Mouse (Mus musculus) megakaryocyte, embryonic 14.5 days (primary cell): ENCODE measurements around the gene Prcd. TPM values are rescaled to one million over a fixed set of nuclear protein-coding genes. Genes with fewer than 3 reads are reported as not detected.

ENCODE experiments used
- H3K27me3 ChIP-seq: replicated peaks from 2 replicates; pipeline ENCODE3; 2012; ENCODE audit warnings: inconsistent platforms
- H3K36me3 ChIP-seq: replicated peaks from 2 replicates; pipeline ENCODE3; 2012; ENCODE audit warnings: low read length, inconsistent platforms, mixed read lengths
- H3K4me1 ChIP-seq: 2 replicates; pipeline ENCODE4 v1.6.1; 2012; ENCODE audit warnings: inconsistent platforms
- H3K4me3 ChIP-seq: replicated peaks from 2 replicates; pipeline ENCODE3; 2012; ENCODE audit warnings: moderate library complexity, mild to moderate bottlenecking, inconsistent platforms
- H3K9me3 ChIP-seq: 2 replicates; pipeline ENCODE4 v1.6.1; 2012; ENCODE audit warnings: inconsistent platforms
- FLI1 ChIP-seq: IDR thresholded peaks from 2 replicates; pipeline ENCODE4 v1.6.1; 2012; ENCODE audit warnings: low read length, inconsistent platforms, mixed read lengths
- GATA1 ChIP-seq: IDR thresholded peaks from 3 replicates; pipeline ENCODE4 v1.6.1; 2012; ENCODE audit warnings: mixed read lengths, low read length, inconsistent platforms, borderline replicate concordance
- polyA plus RNA-seq: library from polyadenylated mRNA; stranded (reverse); fragments of >175 nt; gene quantifications from 2 replicates; pipeline ENCODE4 v1.2.3, GENCODE M21; 2012; ENCODE audit warnings: low replicate concordance; ENCODE audit not compliant: insufficient read depth

The Prcd gene
- polyA plus RNA-seq, 1 experiment, result not detected

DNA sequence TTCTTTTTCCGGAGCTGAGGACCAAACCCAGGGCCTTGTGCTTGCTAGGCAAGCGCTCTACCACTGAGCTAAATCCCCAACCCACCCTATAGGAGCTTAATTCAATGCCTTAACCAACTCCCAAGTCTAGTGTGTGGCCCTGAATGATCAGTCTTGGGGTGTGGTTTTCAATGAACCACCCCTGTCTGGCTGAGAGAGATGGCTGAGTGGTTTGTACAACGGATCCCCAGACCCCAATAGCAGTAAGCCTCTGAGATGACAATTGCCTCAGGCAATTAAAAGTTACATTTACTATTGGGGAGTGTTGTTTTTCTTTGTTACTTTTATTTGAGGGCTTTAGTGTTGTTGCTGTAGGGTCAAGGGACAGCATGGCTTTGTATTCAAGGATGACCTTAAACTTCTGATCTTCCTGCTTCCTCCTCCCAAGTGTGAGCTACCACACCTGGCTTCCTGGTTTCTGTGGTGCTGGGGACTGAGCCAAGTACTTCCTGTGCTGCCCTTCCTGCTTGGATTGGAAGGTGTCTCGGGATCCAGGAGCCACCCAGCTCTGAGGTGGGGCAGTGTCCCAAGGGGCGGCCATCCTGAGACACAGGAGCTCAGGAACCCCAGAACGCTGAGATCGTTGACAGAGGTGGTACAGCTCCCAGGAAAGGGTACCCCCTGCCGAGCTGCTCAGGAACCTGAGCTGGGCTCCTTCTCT, 51.2 kb downstream of the Prcd start:
- peaks cover 9% of the 10 kb centered on the region for H3K4me1 ChIP-seq
- H3K36me3 ChIP-seq, result no peaks in the 10 kb centered on the region
- H3K9me3 ChIP-seq, result peaks cover 9% of the 10 kb centered on the region
- TF ChIP-seq FLI1, result no peak
- no peak for TF ChIP-seq GATA1
- H3K27me3 ChIP-seq, result peaks cover 11% of the 10 kb centered on the region
- H3K4me3 ChIP-seq, result no peak overlapping the region

DNA sequence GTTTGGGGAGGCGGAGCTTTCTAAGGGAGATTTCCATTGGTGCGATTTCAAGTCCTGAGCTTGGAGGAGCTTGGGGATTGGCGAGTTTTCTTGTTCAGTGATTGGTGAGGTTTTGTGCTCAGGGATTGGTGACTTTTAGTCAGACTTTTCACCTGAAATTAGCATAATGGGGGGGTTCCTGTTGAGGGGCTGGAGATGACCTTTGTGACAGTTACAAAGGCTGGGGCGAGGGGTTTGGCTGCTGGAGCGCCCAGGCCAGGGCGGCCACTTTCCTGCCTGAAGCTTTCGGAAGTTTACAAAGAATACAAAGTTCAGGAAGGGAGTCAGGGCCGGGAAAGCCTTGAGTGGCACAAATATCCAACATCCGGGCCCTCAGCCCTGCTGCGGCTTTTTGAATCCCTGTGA, 51.9 kb downstream of the Prcd start:
- Histone ChIP-seq H3K27me3 (peaks cover 11% of the 10 kb centered on the region), H3K36me3 (no peaks in the 10 kb centered on the region), H3K9me3 (peaks cover 9% of the 10 kb centered on the region), H3K4me1 (peaks cover 9% of the 10 kb centered on the region), H3K4me3 (no peak overlapping the region)
- TF ChIP-seq FLI1 (no peak), GATA1 (no peak)

DNA sequence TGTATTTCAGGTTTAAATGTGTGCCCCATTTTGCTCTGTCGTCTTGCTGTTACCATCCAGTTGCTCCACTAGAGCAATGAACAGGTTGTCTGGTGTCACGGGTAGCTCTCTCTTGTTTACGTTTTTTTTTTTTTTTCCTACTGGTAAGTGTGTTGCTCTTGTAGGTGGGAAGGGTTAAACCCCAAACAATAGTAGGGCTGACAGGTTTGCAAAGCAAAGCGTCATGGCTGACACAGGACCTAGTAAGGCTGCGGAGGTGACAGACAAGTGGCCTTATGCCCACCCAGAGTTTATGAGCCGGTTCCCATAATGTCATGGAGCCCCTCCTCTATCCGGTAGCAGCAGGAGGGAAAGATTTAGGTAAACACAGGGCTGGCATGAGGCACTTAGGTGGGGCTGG, 53.0 kb downstream of the Prcd start:
- H3K27me3 ChIP-seq, result peaks cover 15% of the 10 kb centered on the region
- H3K4me1 ChIP-seq, result peaks cover 4% of the 10 kb centered on the region
- TF ChIP-seq GATA1, result no peak
- TF ChIP-seq FLI1, result no peak
- H3K36me3 ChIP-seq, result no peaks in the 10 kb centered on the region
- H3K9me3 ChIP-seq, result peaks cover 4% of the 10 kb centered on the region
- no peak overlapping the region for H3K4me3 ChIP-seq

DNA sequence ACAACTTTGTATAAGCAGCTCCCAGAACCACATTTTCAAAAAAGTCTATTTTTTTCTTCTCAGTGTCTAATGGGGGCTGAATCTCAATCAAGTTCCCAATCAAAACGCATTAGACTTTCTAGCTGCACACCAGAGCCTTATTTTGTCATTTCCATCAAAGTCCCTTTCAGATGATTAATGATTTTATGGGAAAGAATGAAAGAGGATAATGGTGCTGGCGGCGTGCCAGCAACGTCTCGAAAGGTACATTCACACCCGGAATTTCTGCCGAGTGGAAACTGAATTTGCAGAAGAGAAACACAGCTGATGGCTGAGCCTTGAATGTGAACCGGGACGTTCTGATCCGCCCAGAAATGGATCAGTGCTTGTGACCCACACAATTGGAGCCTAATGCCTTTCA, 56.8 kb downstream of the Prcd start:
- peaks cover 6% of the 10 kb centered on the region; the same call in 1 of the 2 replicates for H3K4me1 ChIP-seq
- H3K36me3 ChIP-seq, result no peaks in the 10 kb centered on the region
- peaks cover 22% of the 10 kb centered on the region for H3K27me3 ChIP-seq
- peaks cover 4% of the 10 kb centered on the region for H3K9me3 ChIP-seq
- no peak for TF ChIP-seq GATA1
- TF ChIP-seq FLI1, result no peak
- H3K4me3 ChIP-seq, result no peak overlapping the region

DNA sequence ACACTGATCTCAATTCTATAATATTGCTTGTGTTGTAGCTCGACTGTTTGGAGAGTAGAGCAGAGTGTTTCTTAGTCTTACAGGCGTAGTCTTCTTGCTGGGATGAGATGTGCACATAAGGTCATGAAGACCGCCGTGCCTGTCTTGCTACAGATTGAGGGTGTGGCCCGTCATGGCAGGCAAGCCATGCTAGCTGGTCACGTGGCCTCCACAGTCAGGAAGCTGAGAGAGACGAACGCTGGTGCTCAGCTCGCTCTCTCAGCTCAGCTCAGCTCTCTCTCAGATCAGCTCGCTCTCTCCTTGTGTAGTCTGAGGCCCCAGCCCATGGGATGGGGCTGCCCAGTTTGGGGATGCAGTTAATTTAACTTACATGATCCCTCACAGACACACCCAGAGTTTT, 57.5 kb downstream of the Prcd start:
- Histone ChIP-seq H3K9me3 (peaks cover 4% of the 10 kb centered on the region), H3K36me3 (no peaks in the 10 kb centered on the region), H3K4me1 (peaks cover 6% of the 10 kb centered on the region; the same call in 1 of the 2 replicates), H3K4me3 (no peak overlapping the region), H3K27me3 (peaks cover 22% of the 10 kb centered on the region)
- TF ChIP-seq GATA1 (no peak), FLI1 (no peak)

DNA sequence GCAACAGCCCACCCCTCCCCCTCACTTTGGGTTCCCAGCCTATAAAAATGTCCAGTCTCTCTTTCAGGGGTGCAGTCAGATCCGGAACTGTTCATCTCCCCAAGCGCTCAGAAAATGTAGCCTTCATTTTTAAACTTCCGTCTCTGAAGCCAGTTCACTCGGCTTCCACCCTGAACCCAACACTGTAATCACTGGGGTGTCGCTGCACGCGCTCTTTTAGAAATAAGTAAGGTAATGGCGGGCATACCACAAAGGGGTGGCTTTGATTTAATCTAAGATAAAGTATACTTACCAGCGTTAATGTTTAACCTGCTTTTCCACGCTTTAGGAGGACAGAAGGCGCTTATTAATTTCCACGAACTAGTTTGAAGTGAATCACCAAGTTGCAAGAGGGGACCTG, 60.7 kb downstream of the Prcd start:
- Histone ChIP-seq H3K4me3 (no peak overlapping the region), H3K36me3 (no peaks in the 10 kb centered on the region), H3K4me1 (peaks cover 6% of the 10 kb centered on the region; the same call in 1 of the 2 replicates), H3K27me3 (peaks cover 22% of the 10 kb centered on the region), H3K9me3 (peaks cover 4% of the 10 kb centered on the region)
- no peak for TF ChIP-seq FLI1
- no peak for TF ChIP-seq GATA1

Other genes with a start within 250 kb of the Prcd start
- 1.2 and 1.8 TPM in 2 replicates for gene Rnf157, start 240.5 kb upstream of the Prcd start, polyA plus RNA-seq
- gene Ubald2, start 219.4 kb upstream of the Prcd start, polyA plus RNA-seq, result 443 and 805 TPM in 2 replicates
- not detected in 2 replicates for gene Qrich2, start 187.3 kb upstream of the Prcd start, polyA plus RNA-seq
- gene Prpsap1, start 159.3 kb upstream of the Prcd start, polyA plus RNA-seq, result 18.2 and 20.3 TPM in 2 replicates
- 0.10 and 3.5 TPM in 2 replicates for gene Sphk1, start 122.6 kb upstream of the Prcd start, polyA plus RNA-seq
- 67.5 and 115 TPM in 2 replicates for gene Ube2o, start 72.1 kb upstream of the Prcd start, polyA plus RNA-seq
- gene Aanat, start 67.1 kb upstream of the Prcd start, polyA plus RNA-seq, result 0.21 and 2.2 TPM in 2 replicates
- gene Rhbdf2, start 26.5 kb upstream of the Prcd start, polyA plus RNA-seq, result 22.9 and 66.2 TPM in 2 replicates
- not detected in 2 replicates for gene Cygb, start 779 bp downstream of the Prcd start, polyA plus RNA-seq
- not detected in 2 replicates for gene St6galnac1, start 122.0 kb downstream of the Prcd start, polyA plus RNA-seq
- not detected in 2 replicates for gene Mxra7, start 174.5 kb downstream of the Prcd start, polyA plus RNA-seq
- gene Mettl23, start 189.7 kb downstream of the Prcd start, polyA plus RNA-seq, result 14.3 and 18.3 TPM in 2 replicates
- 29.3 and 63.2 TPM in 2 replicates for gene Jmjd6, start 189.9 kb downstream of the Prcd start, polyA plus RNA-seq
- gene Mfsd11, start 198.9 kb downstream of the Prcd start, polyA plus RNA-seq, result 12.5 and 24.2 TPM in 2 replicates
- 784 and 1,500 TPM in 2 replicates for gene Srsf2, start 199.6 kb downstream of the Prcd start, polyA plus RNA-seq